Mouse (Mus musculus): ENCODE results near the gene Acp4. TPM values are rescaled to one million over a fixed set of nuclear protein-coding genes. Genes with fewer than 3 reads are reported as not detected.
"Not testable (repeated sequence)": the region's sequence is repeated elsewhere in the genome, so short reads cannot be mapped to it uniquely, and the experiment has no call there.

Gene Acp4
- polyA plus RNA-seq, 1 experiment from 2014 or later: not detected

GRCm38 (mm10) chr7:44262791-44263643, 5.8 kb upstream of the Acp4 start:
- Histone ChIP-seq H3K9ac (no peak overlapping the region), H3K4me2 (no peak overlapping the region), H3K4me3 (replicated peaks) (peak overlapping the region; percentile 14; the same call in 1 of the 2 replicates), H3K4me1 (replicated peaks) (peaks cover 5% of the 10 kb centered on the region; the same call in 1 of the 2 replicates), H3K9me3 (replicated peaks) (no peaks in the 10 kb centered on the region), H3K27me3 (peaks cover 52% of the 10 kb centered on the region), H3K36me3 (no peaks in the 10 kb centered on the region), H3K27ac (no peak overlapping the region)
- ATAC-seq (ENCODE audit: low read depth) (peak; percentile 46; the same call in 1 of the 2 replicates), DNase-seq (peak; percentile 81)
- WGBS (ENCODE audit: insufficient replicate concordance): 4% methylated on average over 34 of the region's 34 CpGs

- Histone ChIP-seq H3K36me3 (no peaks in the 10 kb centered on the region), H3K27ac (no peak within 1 kb of the TSS), H3K9me3 (replicated peaks) (no peaks in the 10 kb centered on the region), H3K27me3 (peaks cover 41% of the 10 kb centered on the region), H3K4me3 (replicated peaks) (no peak within 1 kb of the TSS), H3K9ac (no peak within 1 kb of the TSS), H3K4me2 (no peak within 1 kb of the TSS), H3K4me1 (replicated peaks) (peaks cover 5% of the 10 kb centered on the region; the same call in 1 of the 2 replicates)
- ATAC-seq (ENCODE audit: low read depth) (no peak), DNase-seq (no peak)
- WGBS (ENCODE audit: insufficient replicate concordance): 43% methylated on average over 5 of the region's 5 CpGs
These were observed 4.0 kb upstream of the Acp4 start, which contains the start of gene Gm15517 for GRCm38 (mm10) chr7:44261147-44261546. Gene Gm15517, plus strand, starts transcription at chr7:44261447.

- Histone ChIP-seq H3K4me1 (replicated peaks) (peaks cover 5% of the 10 kb centered on the region; the same call in 1 of the 2 replicates), H3K9ac (no peak overlapping the region), H3K27me3 (peaks cover 41% of the 10 kb centered on the region), H3K4me3 (replicated peaks) (no peak overlapping the region), H3K27ac (no peak overlapping the region), H3K9me3 (replicated peaks) (no peaks in the 10 kb centered on the region), H3K36me3 (no peaks in the 10 kb centered on the region), H3K4me2 (no peak overlapping the region)
- ATAC-seq (ENCODE audit: low read depth): no peak
- no peak for DNase-seq
- WGBS (ENCODE audit: insufficient replicate concordance): 56% methylated on average over 6 of the region's 6 CpGs
These were observed 3.2 kb upstream of the Acp4 start for GRCm38 (mm10) chr7:44260410-44260809.

DNA sequence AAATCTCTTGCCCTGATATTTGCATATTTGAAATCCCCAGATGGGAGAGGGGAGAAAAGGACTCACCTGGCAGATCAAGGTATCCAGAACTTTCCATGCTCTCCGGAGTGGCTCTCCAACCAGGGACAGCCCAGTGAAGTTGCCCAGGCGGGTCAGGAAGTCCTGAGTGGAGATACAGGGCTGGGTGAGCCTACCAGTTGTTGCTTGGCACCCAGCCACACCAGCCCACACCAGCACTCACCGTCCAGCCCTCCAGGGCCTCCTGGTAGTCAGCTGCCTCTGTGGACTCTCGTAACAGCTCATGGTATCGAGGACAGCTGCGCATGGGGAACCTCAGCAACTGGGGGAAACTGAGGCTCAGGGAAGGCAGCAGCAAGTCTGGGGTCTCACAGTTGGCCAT, 2.2 kb downstream of the Acp4 start:
- Histone ChIP-seq H3K27ac (no peak overlapping the region), H3K9ac (no peak overlapping the region), H3K4me1 (replicated peaks) (0 out of 2 replicates have a peak, but pooled peaks cover 7% of the 10 kb centered on the region), H3K4me2 (no peak overlapping the region), H3K4me3 (replicated peaks) (no peak overlapping the region), H3K36me3 (peaks cover 35% of the 10 kb centered on the region), H3K9me3 (replicated peaks) (no peaks in the 10 kb centered on the region), H3K27me3 (no peaks in the 10 kb centered on the region)
- DNase-seq (no peak), ATAC-seq (ENCODE audit: low read depth) (no peak)
- WGBS (ENCODE audit: insufficient replicate concordance): 71% methylated on average over 6 of the region's 6 CpGs

- Histone ChIP-seq H3K36me3 (peaks cover 53% of the 10 kb centered on the region), H3K4me3 (replicated peaks) (no peak overlapping the region), H3K4me1 (replicated peaks) (peaks cover 23% of the 10 kb centered on the region), H3K27ac (no peak overlapping the region), H3K9me3 (replicated peaks) (no peaks in the 10 kb centered on the region), H3K4me2 (no peak overlapping the region), H3K27me3 (no peaks in the 10 kb centered on the region), H3K9ac (no peak overlapping the region)
- ATAC-seq (ENCODE audit: low read depth) (no peak; the same call in 1 of the 2 replicates), DNase-seq (no peak)
- WGBS (ENCODE audit: insufficient replicate concordance): 58% methylated on average over 15 of the region's 15 CpGs
These were observed 4.1 kb downstream of the Acp4 start for GRCm38 (mm10) chr7:44253023-44253616.

GRCm38 (mm10) chr7:44250732-44251275, 6.4 kb downstream of the Acp4 start:
- H3K4me2 ChIP-seq; DNase-seq; H3K4me3 ChIP-seq (replicated peaks); H3K27ac ChIP-seq; H3K9me3 ChIP-seq (replicated peaks); H3K9ac ChIP-seq; H3K27me3 ChIP-seq; ATAC-seq (ENCODE audit: low read depth): not testable (repeated sequence)
- peaks cover 57% of the 10 kb centered on the region for H3K36me3 ChIP-seq
- peaks cover 36% of the 10 kb centered on the region for H3K4me1 ChIP-seq (replicated peaks)
- 81% methylated on average over 17 of the region's 17 CpGs for WGBS (ENCODE audit: insufficient replicate concordance)

DNA sequence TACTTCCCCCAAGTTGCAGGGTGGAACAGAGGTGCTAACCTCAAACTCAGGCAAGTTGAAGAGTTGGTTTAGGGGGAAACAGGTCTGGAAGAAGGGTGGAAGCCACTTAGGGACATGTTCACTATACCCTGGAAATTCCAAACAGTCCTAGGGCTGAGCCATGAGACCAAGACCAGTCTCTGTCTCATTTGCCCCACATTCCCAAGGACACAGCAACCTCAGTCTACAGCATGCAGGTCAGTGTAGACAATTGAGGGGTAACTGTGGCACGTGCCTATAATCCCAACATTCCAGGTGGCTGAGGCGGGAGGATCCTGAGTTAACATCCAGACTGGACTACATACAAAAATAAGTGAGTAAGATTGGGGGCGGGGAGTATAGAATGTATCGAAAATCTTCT, 7.9 kb downstream of the Acp4 start:
- Histone ChIP-seq H3K4me2 (0 out of 2 replicates have a peak overlapping the region, but pooled peaks have one; percentile 8), H3K9me3 (replicated peaks) (no peaks in the 10 kb centered on the region), H3K36me3 (peaks cover 57% of the 10 kb centered on the region), H3K27me3 (no peaks in the 10 kb centered on the region), H3K9ac (no peak overlapping the region), H3K4me3 (replicated peaks) (no peak overlapping the region), H3K4me1 (replicated peaks) (peaks cover 45% of the 10 kb centered on the region), H3K27ac (no peak overlapping the region)
- DNase-seq (no peak), ATAC-seq (ENCODE audit: low read depth) (no peak)
- 82% methylated on average over 4 of the region's 4 CpGs for WGBS (ENCODE audit: insufficient replicate concordance)

- H3K4me3 ChIP-seq (replicated peaks): peak overlapping the region; percentile 93
- H3K36me3 ChIP-seq: peaks cover 51% of the 10 kb centered on the region
- WGBS (ENCODE audit: insufficient replicate concordance): 82% methylated on average over 2 of the region's 2 CpGs
- ATAC-seq (ENCODE audit: low read depth) (no peak), DNase-seq (no peak)
- peaks cover 45% of the 10 kb centered on the region for H3K4me1 ChIP-seq (replicated peaks)
- no peaks in the 10 kb centered on the region for H3K27me3 ChIP-seq
- peak overlapping the region; percentile 87 for H3K4me2 ChIP-seq
- H3K9me3 ChIP-seq (replicated peaks): no peaks in the 10 kb centered on the region
- peak overlapping the region; percentile 91 for H3K9ac ChIP-seq
- H3K27ac ChIP-seq: no peak overlapping the region
These were observed 9.2 kb downstream of the Acp4 start for GRCm38 (mm10) chr7:44247971-44248370.

GRCm38 (mm10) chr7:44246984-44247470, 10.2 kb downstream of the Acp4 start:
- H3K27me3 ChIP-seq: no peaks in the 10 kb centered on the region
- H3K27ac ChIP-seq: peak overlapping the region; percentile 71
- peak; percentile 14 for ATAC-seq (ENCODE audit: low read depth)
- H3K4me2 ChIP-seq: peak overlapping the region; percentile 87
- peaks cover 45% of the 10 kb centered on the region for H3K4me1 ChIP-seq (replicated peaks)
- H3K36me3 ChIP-seq: peaks cover 41% of the 10 kb centered on the region
- DNase-seq: peak; percentile 37
- peak overlapping the region; percentile 93 for H3K4me3 ChIP-seq (replicated peaks)
- H3K9me3 ChIP-seq (replicated peaks): no peaks in the 10 kb centered on the region
- H3K9ac ChIP-seq: peak overlapping the region; percentile 91
- under 1% methylated on average over 23 of the region's 23 CpGs for WGBS (ENCODE audit: insufficient replicate concordance)

- DNase-seq (peak; percentile 81), ATAC-seq (ENCODE audit: low read depth) (peak; percentile 80)
- under 1% methylated on average over 62 of the region's 62 CpGs for WGBS (ENCODE audit: insufficient replicate concordance)
- peaks cover 45% of the 10 kb centered on the region for H3K4me1 ChIP-seq (replicated peaks)
- H3K27me3 ChIP-seq: no peaks in the 10 kb centered on the region
- peak within 1 kb of the TSS; percentile 84 for H3K27ac ChIP-seq
- H3K9ac ChIP-seq: peak within 1 kb of the TSS; percentile 91
- peaks cover 36% of the 10 kb centered on the region for H3K36me3 ChIP-seq
- no peaks in the 10 kb centered on the region for H3K9me3 ChIP-seq (replicated peaks)
- peak within 1 kb of the TSS; percentile 87 for H3K4me2 ChIP-seq
- peak within 1 kb of the TSS; percentile 93 for H3K4me3 ChIP-seq (replicated peaks)
These were observed 10.9 kb downstream of the Acp4 start, which contains the start of the genes 1700028J19Rik and 2410002F23Rik for GRCm38 (mm10) chr7:44246055-44246983. Gene 1700028J19Rik, minus strand, starts transcription at chr7:44246695. Gene 2410002F23Rik, plus strand, starts transcription at chr7:44246722.
